Mouse (Mus musculus) hindbrain, embryonic 13.5 days (tissue): ENCODE data around the gene Arhgef19. TPM values are rescaled to one million over a fixed set of nuclear protein-coding genes. Genes with fewer than 3 reads are reported as not detected.

Source experiments
- ATAC-seq: fragments of 200-750 bp; cut with Nextera tagmentation; 2 replicates; pipeline ENCODE4 v1.8.0; 2017; ENCODE audit warnings: moderate TSS enrichment; ENCODE audit not compliant: low FRiP score
- H3K27ac ChIP-seq: fragments of 300-500 bp; sonication (generic); 2 replicates; pipeline ENCODE4 v1.5.1; 2015; ENCODE audit warnings: inconsistent platforms, mild to moderate bottlenecking, moderate library complexity
- H3K27me3 ChIP-seq: fragments of 300-500 bp; sonication (generic); 2 replicates; pipeline ENCODE4 v1.6.1; 2015; ENCODE audit warnings: mild to moderate bottlenecking, inconsistent platforms
- H3K36me3 ChIP-seq: fragments of 300-500 bp; sonication (generic); 2 replicates; pipeline ENCODE4 v1.6.1; 2015; ENCODE audit warnings: mild to moderate bottlenecking, inconsistent platforms
- H3K4me1 ChIP-seq: fragments of 300-500 bp; sonication (generic); replicated peaks from 2 replicates; pipeline ENCODE4 v1.6.1; 2015; ENCODE audit warnings: inconsistent platforms
- H3K4me2 ChIP-seq: fragments of 300-500 bp; sonication (generic); 2 replicates; pipeline ENCODE4 v1.6.1; 2015; ENCODE audit warnings: inconsistent platforms, mild to moderate bottlenecking, moderate library complexity
- H3K4me3 ChIP-seq: fragments of 300-500 bp; sonication (generic); 2 replicates; pipeline ENCODE4 v1.5.1; 2015; ENCODE audit warnings: mild to moderate bottlenecking, inconsistent platforms
- H3K9ac ChIP-seq: fragments of 300-500 bp; sonication (generic); 2 replicates; pipeline ENCODE4 v1.6.1; 2015; ENCODE audit warnings: mild to moderate bottlenecking, inconsistent platforms
- H3K9me3 ChIP-seq: fragments of 300-500 bp; sonication (generic); 2 replicates; pipeline ENCODE4 v1.6.1; 2016; ENCODE audit warnings: inconsistent platforms
- WGBS: fragments of 180-500 bp; shearing (Covaris S2); methylation state at CpG from one replicate; pipeline ENCODE4 v1.1.7; 2015; 5-methylcytosine and 5-hydroxymethylcytosine counted together
- polyA plus RNA-seq: library from polyadenylated mRNA; unstranded; fragments of >200 nt; fragmentation: Nextera tagmentation; extraction: Ambion mirVana; gene quantifications from 2 replicates; pipeline ENCODE4 v1.2.1, GENCODE M21; 2015

The Arhgef19 gene
- polyA plus RNA-seq, 1 experiment from 2014 or later: 1.4 TPM

- Histone ChIP-seq H3K27ac (no peak overlapping the region), H3K4me2 (no peak overlapping the region), H3K4me3 (no peak overlapping the region), H3K9ac (no peak overlapping the region), H3K4me1 (peaks cover 30% of the 10 kb centered on the region), H3K9me3 (no peaks in the 10 kb centered on the region), H3K27me3 (peaks cover 92% of the 10 kb centered on the region), H3K36me3 (no peaks in the 10 kb centered on the region)
- 67% methylated on average over 13 of the region's 13 CpGs for WGBS
- ATAC-seq: no peak
Measured at GRCm38 (mm10) chr4:141299356-141299755, 60.1 kb downstream of the Arhgef19 start.

DNA sequence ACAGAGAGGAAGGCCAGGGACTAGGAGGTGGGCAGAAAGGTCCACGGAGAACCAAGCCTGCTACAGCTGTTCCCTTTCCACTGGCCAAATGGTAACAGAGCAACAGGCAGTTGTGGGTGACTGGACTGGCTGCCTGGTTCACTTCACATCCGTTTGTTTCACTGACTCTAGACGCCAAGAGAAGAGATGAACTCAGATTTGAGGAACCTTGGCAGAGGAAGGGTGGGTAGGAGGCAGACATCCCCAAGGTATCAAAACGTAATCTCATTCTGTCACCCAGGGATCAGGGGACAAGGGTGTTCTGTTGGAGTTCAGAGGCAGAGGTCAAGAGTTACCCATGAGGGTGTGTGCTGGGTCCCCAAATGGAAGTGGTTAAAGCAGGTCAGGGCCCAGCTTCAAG, 60.9 kb downstream of the Arhgef19 start:
- no peak overlapping the region for H3K4me3 ChIP-seq
- H3K27me3 ChIP-seq: peaks cover 90% of the 10 kb centered on the region
- no peak overlapping the region for H3K27ac ChIP-seq
- no peak overlapping the region for H3K9ac ChIP-seq
- H3K9me3 ChIP-seq: no peaks in the 10 kb centered on the region
- peaks cover 30% of the 10 kb centered on the region for H3K4me1 ChIP-seq
- no peaks in the 10 kb centered on the region for H3K36me3 ChIP-seq
- 68% methylated on average over 4 of the region's 4 CpGs for WGBS
- no peak for ATAC-seq
- no peak overlapping the region for H3K4me2 ChIP-seq

- WGBS: under 1% methylated on average over 34 of the region's 35 CpGs
- Histone ChIP-seq H3K9ac (peak within 1 kb of the TSS; percentile 69), H3K27me3 (peaks cover 81% of the 10 kb centered on the region), H3K4me2 (peak within 1 kb of the TSS; percentile 91), H3K9me3 (no peaks in the 10 kb centered on the region), H3K27ac (no peak within 1 kb of the TSS), H3K36me3 (no peaks in the 10 kb centered on the region), H3K4me3 (peak within 1 kb of the TSS; percentile 61), H3K4me1 (peaks cover 36% of the 10 kb centered on the region)
- peak; percentile 37 for ATAC-seq
Measured at GRCm38 (mm10) chr4:141301116-141301553, 61.8 kb downstream of the Arhgef19 start, which contains the start of gene Epha2. Epha2 (plus strand) TSS chr4:141301240.

DNA sequence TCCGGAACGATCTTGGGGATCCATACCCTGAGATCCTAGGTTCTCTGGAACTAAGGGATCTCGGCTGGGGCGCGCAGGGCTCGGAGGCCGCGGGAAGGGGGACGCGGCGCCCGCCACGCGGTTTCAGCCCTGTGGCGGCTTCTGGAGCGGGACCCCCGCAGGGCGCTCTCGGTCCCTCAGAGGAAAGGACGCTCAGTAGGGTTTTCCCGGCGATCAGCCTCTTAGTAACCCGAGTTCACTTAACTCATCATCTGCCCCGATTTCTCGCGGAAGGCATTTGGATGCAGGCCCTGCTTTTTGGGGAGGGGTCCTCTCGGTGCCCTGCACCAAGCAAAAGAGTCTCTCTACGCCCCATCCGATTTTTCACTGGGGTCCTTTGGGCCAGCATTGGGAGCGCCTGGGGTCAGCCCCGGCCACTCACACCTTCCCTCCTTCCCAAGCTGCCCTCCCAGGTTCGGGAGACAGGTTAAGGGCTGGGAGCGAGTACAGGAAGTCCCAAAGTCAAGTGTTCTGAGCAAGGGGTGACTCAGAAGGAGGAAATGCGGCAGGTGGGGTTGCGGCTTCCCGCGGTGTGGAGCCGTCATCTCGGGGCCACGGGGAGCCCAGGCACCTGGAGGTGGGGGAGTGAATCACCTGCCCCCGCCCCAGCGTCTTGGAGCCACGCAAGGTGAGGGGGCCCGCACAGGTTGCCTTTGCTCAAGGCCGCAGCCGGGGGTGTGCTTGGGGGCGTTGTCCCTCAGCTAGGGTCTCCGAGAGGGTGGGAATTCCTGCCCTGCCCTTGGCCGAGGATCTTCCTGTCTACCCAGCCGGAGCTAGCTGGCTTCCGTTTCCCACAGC, 62.5 kb downstream of the Arhgef19 start:
- H3K4me3 ChIP-seq: peak overlapping the region; percentile 61
- no peak overlapping the region for H3K27ac ChIP-seq
- peak overlapping the region; percentile 91 for H3K4me2 ChIP-seq
- H3K9me3 ChIP-seq: no peaks in the 10 kb centered on the region
- ATAC-seq: peak; percentile 23; the same call in 1 of the 2 replicates
- peaks cover 41% of the 10 kb centered on the region for H3K4me1 ChIP-seq
- under 1% methylated on average over 51 of the region's 51 CpGs for WGBS
- peaks cover 76% of the 10 kb centered on the region for H3K27me3 ChIP-seq
- peak overlapping the region; percentile 69 for H3K9ac ChIP-seq
- no peaks in the 10 kb centered on the region for H3K36me3 ChIP-seq

DNA sequence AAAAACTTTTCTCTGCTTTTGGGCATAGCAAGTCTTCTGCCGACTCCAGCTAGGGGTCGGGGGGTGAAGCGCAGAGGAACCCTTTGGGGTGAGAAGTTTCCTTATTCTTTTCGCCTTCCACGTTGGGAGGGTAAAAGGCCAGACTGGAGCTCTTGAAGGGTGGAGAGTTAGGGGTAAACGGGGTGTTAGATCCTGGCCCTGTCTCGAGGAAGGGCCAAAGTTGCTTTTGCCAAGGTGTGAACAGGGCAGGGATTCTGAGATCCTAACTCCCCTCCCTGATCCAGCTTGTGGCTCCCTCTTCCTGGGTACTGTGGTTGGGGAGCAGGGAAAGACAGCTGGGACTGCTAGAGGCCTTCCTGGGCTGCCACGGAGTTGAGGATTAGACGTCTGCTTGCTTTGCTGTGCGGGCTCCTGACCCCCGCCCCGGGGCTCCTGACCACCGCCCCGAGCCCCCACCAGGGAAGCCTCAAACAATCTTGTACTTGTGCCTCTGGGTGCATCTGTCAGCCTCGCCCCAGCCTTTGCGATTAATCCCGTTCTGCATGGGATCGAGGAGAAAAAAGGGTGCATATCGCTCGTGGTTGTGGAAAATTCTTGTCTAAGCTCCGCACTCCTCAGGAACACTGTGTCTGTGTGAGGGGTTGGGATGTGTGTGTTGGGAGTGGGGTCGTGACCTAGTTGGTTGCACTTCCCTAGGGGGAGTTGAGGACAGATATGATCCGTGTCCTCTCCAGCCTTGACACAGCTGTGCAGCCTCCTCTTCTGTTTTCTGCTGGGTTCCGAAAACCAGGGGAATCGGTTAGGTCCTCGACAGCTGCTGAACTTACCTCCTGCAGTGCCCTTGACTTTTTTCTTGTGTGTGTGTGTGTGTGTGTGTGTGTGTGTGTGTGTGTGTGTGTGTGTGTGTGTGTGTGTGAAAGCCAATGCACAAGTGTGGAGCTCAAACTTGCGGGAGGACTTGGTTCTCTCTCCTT, 63.4 kb downstream of the Arhgef19 start:
- ATAC-seq: no peak
- H3K4me3 ChIP-seq: peak overlapping the region; percentile 61
- no peak overlapping the region for H3K27ac ChIP-seq
- peak overlapping the region; percentile 91 for H3K4me2 ChIP-seq
- H3K9ac ChIP-seq: peak overlapping the region; percentile 69; the same call in 1 of the 2 replicates
- peaks cover 67% of the 10 kb centered on the region for H3K27me3 ChIP-seq
- no peaks in the 10 kb centered on the region for H3K36me3 ChIP-seq
- H3K9me3 ChIP-seq: no peaks in the 10 kb centered on the region
- WGBS: 10% methylated on average over 27 of the region's 27 CpGs
- peaks cover 42% of the 10 kb centered on the region for H3K4me1 ChIP-seq

DNA sequence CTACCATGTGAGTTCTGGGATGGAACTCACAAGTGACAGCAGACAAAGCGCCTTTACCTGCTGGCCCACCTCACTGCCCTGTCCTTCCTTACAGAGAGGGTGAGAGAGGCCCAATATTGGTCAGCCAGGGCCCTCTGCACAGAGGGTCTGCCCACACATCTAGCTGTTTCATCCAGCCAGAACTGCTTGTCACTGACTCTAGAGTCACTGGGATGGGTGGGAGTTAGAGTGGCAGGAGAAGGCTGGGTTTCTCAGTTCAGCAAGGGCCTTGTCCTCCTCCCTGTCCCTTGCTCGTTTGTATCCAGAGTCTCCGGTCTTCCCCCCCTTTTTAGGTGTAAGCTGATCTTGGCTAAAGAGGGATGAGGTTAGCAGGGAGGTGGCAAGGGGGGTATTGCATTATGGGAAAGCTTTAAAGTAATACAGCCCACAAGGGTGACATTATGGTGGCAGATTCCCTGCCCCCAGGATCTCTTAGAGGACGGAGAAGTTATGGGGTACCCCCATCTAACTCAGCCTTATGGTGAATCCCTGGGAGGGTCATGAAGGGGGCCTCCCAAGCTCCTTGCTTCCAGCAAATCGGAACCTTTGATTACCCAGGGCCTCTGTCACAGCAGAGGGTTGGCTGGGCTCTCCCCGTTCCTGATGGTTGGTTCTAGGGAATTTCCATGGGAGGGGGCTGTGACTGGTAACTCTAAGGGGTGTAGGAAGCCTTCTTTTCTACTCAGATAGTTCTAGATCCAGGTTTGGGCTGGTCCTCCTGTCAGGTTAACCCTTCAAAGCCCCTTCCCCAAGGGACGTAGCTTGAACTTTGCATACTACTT, 64.3 kb downstream of the Arhgef19 start:
- Histone ChIP-seq H3K27ac (no peak overlapping the region), H3K27me3 (peaks cover 60% of the 10 kb centered on the region), H3K4me1 (peaks cover 42% of the 10 kb centered on the region), H3K9me3 (no peaks in the 10 kb centered on the region), H3K4me2 (peak overlapping the region; percentile 25; the same call in 1 of the 2 replicates), H3K9ac (no peak overlapping the region), H3K4me3 (no peak overlapping the region), H3K36me3 (no peaks in the 10 kb centered on the region)
- no peak for ATAC-seq
- 50% methylated on average over 7 of the region's 7 CpGs for WGBS

GRCm38 (mm10) chr4:141304223-141304611, 64.9 kb downstream of the Arhgef19 start:
- Histone ChIP-seq H3K9ac (no peak overlapping the region), H3K4me1 (peaks cover 42% of the 10 kb centered on the region), H3K27ac (no peak overlapping the region), H3K27me3 (peaks cover 54% of the 10 kb centered on the region), H3K36me3 (no peaks in the 10 kb centered on the region), H3K4me2 (0 out of 2 replicates have a peak overlapping the region, but pooled peaks have one; percentile 25), H3K9me3 (no peaks in the 10 kb centered on the region), H3K4me3 (no peak overlapping the region)
- 73% methylated on average over 4 of the region's 4 CpGs for WGBS
- no peak for ATAC-seq

DNA sequence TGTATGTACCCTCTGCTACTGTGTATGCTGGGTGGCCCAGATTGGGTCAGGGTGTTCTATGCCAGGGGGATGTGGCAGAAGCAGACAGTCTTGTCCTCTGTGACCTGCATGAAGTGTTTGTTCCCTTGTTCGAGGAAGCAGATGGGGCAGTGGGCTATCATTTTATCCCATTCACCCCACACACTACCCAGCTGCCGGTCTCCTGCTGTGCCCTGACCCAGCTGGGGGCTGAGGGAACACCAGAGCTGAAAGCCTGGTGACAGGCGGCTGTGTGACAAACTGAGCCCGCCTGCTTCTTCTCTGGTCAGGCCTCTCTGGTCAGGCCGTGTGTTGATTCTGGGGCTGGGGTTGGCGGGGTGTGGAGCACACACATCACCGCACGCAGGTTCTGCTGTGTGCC, 66.8 kb downstream of the Arhgef19 start:
- 19% methylated on average over 8 of the region's 8 CpGs for WGBS
- ATAC-seq: no peak
- H3K9me3 ChIP-seq: no peaks in the 10 kb centered on the region
- peaks cover 54% of the 10 kb centered on the region for H3K4me1 ChIP-seq
- H3K4me3 ChIP-seq: no peak overlapping the region
- H3K36me3 ChIP-seq: no peaks in the 10 kb centered on the region
- H3K9ac ChIP-seq: no peak overlapping the region
- H3K27me3 ChIP-seq: peaks cover 36% of the 10 kb centered on the region
- H3K4me2 ChIP-seq: no peak overlapping the region
- H3K27ac ChIP-seq: 0 out of 2 replicates have a peak overlapping the region, but pooled peaks have one; percentile 3

Other genes starting within 250 kb of the Arhgef19 start
- 198 and 227 TPM in 2 replicates for gene Mfap2, start 229.1 kb upstream of the Arhgef19 start, polyA plus RNA-seq
- gene Crocc, start 178.9 kb upstream of the Arhgef19 start, polyA plus RNA-seq: 6.0 and 6.2 TPM in 2 replicates
- gene Necap2, start 161.1 kb upstream of the Arhgef19 start, polyA plus RNA-seq: 52.6 and 57.3 TPM in 2 replicates
- gene Spata21, start 151.2 kb upstream of the Arhgef19 start, polyA plus RNA-seq: 0.17 and 0.40 TPM in 2 replicates
- 28.9 and 29.3 TPM in 2 replicates for gene Szrd1, start 99.7 kb upstream of the Arhgef19 start, polyA plus RNA-seq
- 21.9 and 22.3 TPM in 2 replicates for gene Fbxo42, start 91.6 kb upstream of the Arhgef19 start, polyA plus RNA-seq
- gene Rsg1, start 25.5 kb upstream of the Arhgef19 start, polyA plus RNA-seq: 8.1 and 8.5 TPM in 2 replicates
- gene Epha2, start 61.7 kb downstream of the Arhgef19 start, polyA plus RNA-seq: 1.5 and 1.8 TPM in 2 replicates
- gene Fam131c, start 128.7 kb downstream of the Arhgef19 start, polyA plus RNA-seq: 11.7 and 12.7 TPM in 2 replicates
- gene Clcnka, start 159.2 kb downstream of the Arhgef19 start, polyA plus RNA-seq: 0.16 and 0.21 TPM in 2 replicates
- gene Clcnkb, start 176.5 kb downstream of the Arhgef19 start, polyA plus RNA-seq: not detected in 2 replicates
- gene Hspb7, start 181.3 kb downstream of the Arhgef19 start, polyA plus RNA-seq: 0.06 and 0.08 TPM in 2 replicates
- gene Srarp, start 196.6 kb downstream of the Arhgef19 start, polyA plus RNA-seq: not detected in 2 replicates
- gene Zbtb17, start 205.2 kb downstream of the Arhgef19 start, polyA plus RNA-seq: 50.0 and 50.3 TPM in 2 replicates